25 mouse cellular contexts compared by ENCODE assay signal in genomic region chr16:5945682-5946081, GRCm38 (mm10).
DNase-seq lines count a peak whose midpoint lies in the region; ATAC-seq and TF ChIP-seq lines count a peak whose summit lies in the region.
"Had no signal": no experiment of that assay in that cellular context is flagged by ENCODE, and none has a peak within 500 bp of the region (broad histone marks: within the 10 kb centered on the region; RNA-seq: fewer than 3 reads in every experiment).

No protein-coding gene starts in this region.

- H3K27me3 ChIP-seq in liver, embryonic 12.5 days (replicated peaks): no peaks in the 10 kb centered on the region
- H3K27me3 ChIP-seq: embryonic facial prominence, embryonic 13.5 days; embryonic facial prominence, embryonic 15.5 days; forebrain, embryonic 12.5 days; Patski had no signal

- H3K36me3 ChIP-seq in liver, embryonic 12.5 days: no peaks in the 10 kb centered on the region
- H3K36me3 ChIP-seq: embryonic facial prominence, embryonic 13.5 days; embryonic facial prominence, embryonic 15.5 days; forebrain, embryonic 10.5 days; forebrain, embryonic 12.5 days had no signal

- no peak overlapping the region for H3K4me2 ChIP-seq in liver, embryonic 12.5 days
- H3K4me2 ChIP-seq: embryonic facial prominence, embryonic 13.5 days; embryonic facial prominence, embryonic 15.5 days; forebrain, embryonic 12.5 days had no signal

- no peak overlapping the region for H3K4me3 ChIP-seq in layer of hippocampus, adult 2 months
- H3K4me3 ChIP-seq in liver, embryonic 12.5 days: no peak overlapping the region
- H3K4me3 ChIP-seq: embryonic facial prominence, embryonic 13.5 days; embryonic facial prominence, embryonic 15.5 days; erythroblast, embryonic 14.5 days; forebrain, embryonic 10.5 days; forebrain, embryonic 12.5 days had no signal

- no peak overlapping the region for H3K9ac ChIP-seq in liver, embryonic 12.5 days
- H3K9ac ChIP-seq: embryonic facial prominence, embryonic 13.5 days; embryonic facial prominence, embryonic 15.5 days; forebrain, embryonic 12.5 days had no signal

- no peak for ATAC-seq in liver, embryonic 12.5 days
- ATAC-seq: activated CD4-positive, CD25-positive, alpha-beta regulatory T cell, adult 4 months; forebrain, embryonic 14.5 days; Patski had no signal

- peak overlapping the region; percentile 78 for H3K27ac ChIP-seq in layer of hippocampus, adult 2 months
- H3K27ac ChIP-seq in liver, embryonic 12.5 days: no peak overlapping the region
- H3K27ac ChIP-seq: embryonic facial prominence, embryonic 13.5 days; embryonic facial prominence, embryonic 15.5 days; forebrain, embryonic 10.5 days; forebrain, embryonic 12.5 days had no signal

- DNase-seq in layer of hippocampus, adult 11-12 months (ENCODE audit: low spot score): peak; percentile 56
- DNase-seq in layer of hippocampus, postnatal 10 days (ENCODE audit: low spot score in 2 of 2): no peak
- DNase-seq in Muller cell, postnatal 12 days (ENCODE audit: inconsistent ontology term): peak; percentile 8
- DNase-seq in layer of hippocampus, adult 2 months (ENCODE audit: low spot score in 2 of 2): peak; percentile 49 to 67
- DNase-seq in layer of hippocampus, adult 9-10 months (ENCODE audit: low spot score): peak; percentile 33
- no peak for DNase-seq in embryo, embryonic 10 days (ENCODE audit: low spot score)
- no peak for DNase-seq in gastrocnemius, adult 8-10 months (ENCODE audit: low spot score in 2 of 2)
- DNase-seq: adrenal gland, adult 8-10 months; adrenal gland, postnatal 14 days; adrenal gland, postnatal 36 days; cerebellum, adult 11-12 months; cerebellum, adult 2 months; cerebellum, adult 9-10 months; cerebellum, postnatal 10 days; cerebellum, postnatal 25 days; embryo, embryonic 11 days had no signal

- no peaks in the 10 kb centered on the region for H3K9me3 ChIP-seq in liver, embryonic 12.5 days (replicated peaks)
- H3K9me3 ChIP-seq: embryonic facial prominence, embryonic 13.5 days; embryonic facial prominence, embryonic 15.5 days; forebrain, embryonic 10.5 days; forebrain, embryonic 12.5 days had no signal

- WGBS in liver, embryonic 12.5 days (ENCODE audit: insufficient replicate concordance): 58% methylated on average over 1 of the region's 1 CpGs

- H3K4me1 ChIP-seq in liver, embryonic 12.5 days: no peaks in the 10 kb centered on the region
- H3K4me1 ChIP-seq: embryonic facial prominence, embryonic 13.5 days; embryonic facial prominence, embryonic 15.5 days; forebrain, embryonic 10.5 days; forebrain, embryonic 12.5 days had no signal

- TF ChIP-seq CTCF in layer of hippocampus, adult 2 months (conservative IDR thresholded peaks at IDR 0.05): no peak

Comparison
In these comparisons a context has a peak if more than half of its experiments do, and no peak if none do; other contexts are left out.
1. DNase-seq: peak in layer of hippocampus, adult 11-12 months (single experiment), Muller cell, postnatal 12 days (single experiment), layer of hippocampus, adult 2 months (2 of 2) and layer of hippocampus, adult 9-10 months (single experiment); none in layer of hippocampus, postnatal 10 days (0 of 2), embryo, embryonic 10 days (single experiment) and gastrocnemius, adult 8-10 months (0 of 2).